Mouse (Mus musculus) kidney, postnatal 10 days (tissue): ENCODE measurements at regions not wholly inside any gene's neighbourhood (a gene's known extent, or its start where the extent isn't known, plus 50 kb on each side); places are given as distances from the start of the nearest gene placed in this dataset.

Experiments used
- DNase-seq: peaks from one replicate; pipeline ENCODE4 v3.0.0; 2021; ENCODE audit warnings: mixed read lengths

GRCm38 (mm10) chrX:58445624-58446323 is 423.3 kb downstream of the Zic3 start:
- DNase-seq: no peak

- no peak for DNase-seq
Measured at GRCm38 (mm10) chrX:58447605-58448004, 425.1 kb downstream of the Zic3 start.

- no peak for DNase-seq
Measured at GRCm38 (mm10) chrX:58469683-58470082, 439.5 kb upstream of the 4930550L24Rik start.

GRCm38 (mm10) chrX:58470986-58471385 is 438.2 kb upstream of the 4930550L24Rik start:
- DNase-seq: no peak

GRCm38 (mm10) chrX:58490861-58491260 is 418.3 kb upstream of the 4930550L24Rik start:
- peak; percentile 3 for DNase-seq

GRCm38 (mm10) chrX:58503573-58503972 is 405.6 kb upstream of the 4930550L24Rik start:
- DNase-seq: no peak

- DNase-seq: no peak
Measured at GRCm38 (mm10) chrX:58514925-58515324, 394.2 kb upstream of the 4930550L24Rik start.
